Mouse (Mus musculus) liver, adult 2 months (tissue): ENCODE data around the gene Vezf1.

Experiments
- CTCF ChIP-seq: fragments of 200-500 bp; IDR thresholded peaks from 2 replicates; pipeline ENCODE4 v1.5.1; 2011; ENCODE audit warnings: low read depth, low read length, control low read depth
- POLR2A ChIP-seq: fragments of 200-500 bp; IDR thresholded peaks from 2 replicates; pipeline ENCODE4 v1.6.1; 2011; ENCODE audit warnings: low read length, control low read depth; ENCODE audit not compliant: insufficient read depth; ENCODE audit errors: extremely low read depth

GRCm38 (mm10) chr11:88046323-88046937, 21.6 kb upstream of the Vezf1 start:
- no peak for TF ChIP-seq CTCF
- TF ChIP-seq POLR2A = no peak
